Mouse (Mus musculus) hindbrain, embryonic 14.5 days (tissue): ENCODE data around the gene Etnk2. TPM values are rescaled to one million over a fixed set of nuclear protein-coding genes. Genes with fewer than 3 reads are reported as not detected.
A peak's percentile ranks its signal among the peaks of the same experiment; 100 is the strongest.

Experiments used
- ATAC-seq: fragments of 200-750 bp; cut with Nextera tagmentation; 2 replicates; pipeline ENCODE4 v1.8.0; 2017; ENCODE audit warnings: moderate number of reproducible peaks, mild to moderate bottlenecking, moderate TSS enrichment, moderate library complexity; ENCODE audit not compliant: low FRiP score
- DNase-seq: peaks from one replicate; pipeline ENCODE4 v3.0.0-alpha.2; 2015; ENCODE audit warnings: low spot score
- H3K27ac ChIP-seq: fragments of 300-500 bp; sonication (generic); 2 replicates; pipeline ENCODE4 v1.5.1; 2014; ENCODE audit warnings: mild to moderate bottlenecking, moderate library complexity
- H3K27me3 ChIP-seq: fragments of 300-500 bp; sonication (generic); 2 replicates; pipeline ENCODE4 v1.6.1; 2014; ENCODE audit warnings: mild to moderate bottlenecking, low read length, mixed read lengths; ENCODE audit not compliant: control insufficient read depth, insufficient read depth
- H3K36me3 ChIP-seq: fragments of 300-500 bp; sonication (generic); replicated peaks from 2 replicates; pipeline ENCODE4 v1.6.1; 2014; ENCODE audit not compliant: control insufficient read depth, insufficient read depth
- H3K4me1 ChIP-seq: fragments of 300-500 bp; sonication (generic); replicated peaks from 2 replicates; pipeline ENCODE4 v1.6.1; 2014; ENCODE audit warnings: antibody characterized with exemption, low read length, mixed read lengths; ENCODE audit not compliant: control insufficient read depth, insufficient read depth
- H3K4me2 ChIP-seq: fragments of 300-500 bp; sonication (generic); replicated peaks from 2 replicates; pipeline ENCODE4 v1.6.1; 2014; ENCODE audit warnings: mild to moderate bottlenecking, moderate library complexity
- H3K4me3 ChIP-seq: fragments of 300-500 bp; sonication (generic); replicated peaks from 2 replicates; pipeline ENCODE4 v1.5.1; 2014; ENCODE audit warnings: mild to moderate bottlenecking, low read length
- H3K9ac ChIP-seq: fragments of 300-500 bp; sonication (generic); 2 replicates; pipeline ENCODE4 v1.6.1; 2014
- H3K9me3 ChIP-seq: fragments of 300-500 bp; sonication (generic); 2 replicates; pipeline ENCODE4 v1.6.1; 2016; ENCODE audit warnings: low read length; ENCODE audit not compliant: control insufficient read depth
- WGBS: fragments of 180-500 bp; shearing (Covaris S2); extraction: QIAGEN DNeasy Blood & Tissue Kit; methylation state at CpG from one replicate; pipeline ENCODE4 v1.1.7; 2014; 5-methylcytosine and 5-hydroxymethylcytosine counted together
- polyA plus RNA-seq: library from polyadenylated mRNA; unstranded; fragments of >200 nt; fragmentation: Nextera tagmentation; extraction: Ambion mirVana; gene quantifications from 2 replicates; pipeline ENCODE4 v1.2.1, GENCODE M21; 2014

Gene Etnk2
- polyA plus RNA-seq, 1 experiment from 2014 or later = 20.3 TPM

DNA sequence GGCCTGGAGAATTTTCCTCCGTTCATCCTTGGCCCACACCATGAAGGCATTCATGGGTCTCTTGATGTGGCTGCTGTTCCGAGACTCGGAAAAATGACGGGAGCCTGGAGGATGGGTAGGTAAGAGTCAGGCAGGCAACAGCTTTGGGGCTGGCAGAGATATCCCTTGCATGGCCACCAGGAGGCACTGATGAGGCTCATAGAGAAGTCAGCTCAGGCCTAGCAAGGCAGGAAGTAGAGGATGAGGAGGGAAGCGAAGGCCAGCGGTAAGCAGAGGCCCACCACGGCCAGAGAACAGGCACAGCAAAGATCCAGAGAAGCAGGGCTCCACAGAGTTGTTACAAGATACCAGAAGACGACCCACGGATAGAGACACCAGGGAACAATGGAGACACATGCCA is 22.1 kb downstream of the Etnk2 start:
- Histone ChIP-seq H3K27ac (no peak overlapping the region), H3K27me3 (no peaks in the 10 kb centered on the region), H3K4me2 (peak overlapping the region; percentile 24)

GRCm38 (mm10) chr1:133386209-133386608 is 22.8 kb downstream of the Etnk2 start:
- WGBS = 38% methylated on average over 11 of the region's 11 CpGs
- Histone ChIP-seq H3K9ac (peak overlapping the region; percentile 24; the same call in 1 of the 2 replicates), H3K27ac (no peak overlapping the region), H3K4me3 (no peak overlapping the region), H3K9me3 (no peaks in the 10 kb centered on the region), H3K4me1 (no peaks in the 10 kb centered on the region; the same call in 1 of the 2 replicates), H3K4me2 (peak overlapping the region; percentile 24; the same call in 1 of the 2 replicates), H3K36me3 (peaks cover 46% of the 10 kb centered on the region), H3K27me3 (no peaks in the 10 kb centered on the region)
- DNase-seq = no peak
- ATAC-seq = no peak

More for the DNA sequence above, 22.1 kb downstream of the Etnk2 start:
- Histone ChIP-seq H3K9ac (peak overlapping the region; percentile 24; the same call in 1 of the 2 replicates), H3K9me3 (no peaks in the 10 kb centered on the region), H3K36me3 (peaks cover 38% of the 10 kb centered on the region), H3K4me3 (no peak overlapping the region), H3K4me1 (no peaks in the 10 kb centered on the region; the same call in 1 of the 2 replicates)
- whole genome bisulfite sequencing = 34% methylated on average over 9 of the region's 9 CpGs
- ATAC-seq (0 out of 2 replicates have a peak, but pooled peaks have one; percentile 12), DNase-seq (peak; percentile 76)

DNA sequence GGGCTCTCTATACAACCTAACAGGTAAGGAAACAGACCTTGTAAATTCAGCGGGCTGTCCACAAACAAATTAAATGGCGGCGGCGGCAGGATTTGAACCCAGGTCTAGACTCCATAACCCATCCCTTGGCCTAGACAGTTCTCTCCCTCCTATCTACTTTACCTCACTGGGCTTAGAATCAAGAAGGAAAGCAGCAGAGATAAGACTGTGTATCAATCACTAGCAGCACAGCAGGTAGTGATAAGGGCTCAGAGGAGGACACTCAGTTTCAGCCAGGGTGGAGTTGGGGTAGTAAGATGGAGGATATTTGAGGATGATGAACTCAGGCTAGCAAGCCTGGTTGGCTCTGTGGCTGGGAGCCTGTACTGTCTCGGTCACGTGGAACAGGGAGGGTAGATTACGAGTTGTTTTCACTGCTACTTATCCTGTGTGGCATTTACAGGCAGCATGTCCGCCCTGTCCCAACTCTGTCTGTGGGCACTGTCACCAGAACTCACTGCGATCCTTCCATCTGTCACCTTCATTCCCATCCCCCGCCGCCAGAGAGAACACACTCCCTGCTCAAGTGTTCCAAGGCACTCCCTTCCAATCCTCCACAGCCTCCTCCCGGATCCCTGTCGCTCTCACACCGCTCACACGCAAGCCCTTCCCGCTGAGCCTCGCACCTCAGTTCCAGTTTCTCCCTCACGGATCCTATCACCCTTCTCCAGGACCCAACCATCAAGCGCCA is 24.3 kb downstream of the Etnk2 start:
- Histone ChIP-seq H3K4me2 (no peak overlapping the region), H3K4me3 (no peak overlapping the region), H3K27me3 (no peaks in the 10 kb centered on the region), H3K4me1 (no peaks in the 10 kb centered on the region; the same call in 1 of the 2 replicates), H3K9ac (no peak overlapping the region), H3K36me3 (peaks cover 53% of the 10 kb centered on the region), H3K9me3 (no peaks in the 10 kb centered on the region), H3K27ac (no peak overlapping the region)
- WGBS = 72% methylated on average over 19 of the region's 19 CpGs
- no peak for DNase-seq
- no peak for ATAC-seq

GRCm38 (mm10) chr1:133394702-133395101 is 31.3 kb downstream of the Etnk2 start:
- H3K9me3 ChIP-seq = no peaks in the 10 kb centered on the region
- peaks cover 18% of the 10 kb centered on the region for H3K4me1 ChIP-seq
- H3K4me2 ChIP-seq = no peak overlapping the region
- no peak overlapping the region for H3K27ac ChIP-seq
- no peaks in the 10 kb centered on the region for H3K27me3 ChIP-seq
- H3K4me3 ChIP-seq = no peak overlapping the region
- no peak for ATAC-seq
- peaks cover 22% of the 10 kb centered on the region for H3K36me3 ChIP-seq
- 67% methylated on average over 4 of the region's 4 CpGs for WGBS
- DNase-seq = no peak
- H3K9ac ChIP-seq = no peak overlapping the region

DNA sequence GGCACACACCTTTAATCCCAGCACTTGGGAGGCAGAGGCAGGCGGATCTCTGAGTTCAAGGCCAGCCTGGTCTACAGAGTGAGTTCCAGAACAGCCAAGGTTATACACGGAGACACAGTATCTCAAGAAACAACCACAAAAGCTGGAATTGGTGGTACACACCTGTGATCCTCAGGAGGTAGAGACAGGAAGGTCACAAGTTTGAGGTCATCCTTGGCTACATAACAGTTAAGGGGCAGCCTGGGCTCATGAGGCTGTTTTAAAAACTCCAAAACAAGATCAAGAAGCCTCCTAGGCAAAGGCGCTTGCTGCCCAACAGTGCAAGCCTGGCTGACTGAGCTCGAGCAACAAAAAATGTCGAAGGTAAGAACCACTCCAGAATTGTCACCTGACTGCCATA is 33.3 kb downstream of the Etnk2 start:
- Histone ChIP-seq H3K36me3 (peaks cover 3% of the 10 kb centered on the region; the same call in 1 of the 2 replicates), H3K4me3 (no peak overlapping the region), H3K4me2 (no peak overlapping the region), H3K27ac (peak overlapping the region; percentile 89; the same call in 1 of the 2 replicates), H3K9ac (peak overlapping the region; percentile 54; the same call in 1 of the 2 replicates), H3K4me1 (peaks cover 18% of the 10 kb centered on the region), H3K9me3 (no peaks in the 10 kb centered on the region), H3K27me3 (no peaks in the 10 kb centered on the region)
- DNase-seq (no peak), ATAC-seq (no peak)
- 82% methylated on average over 5 of the region's 5 CpGs for WGBS

DNA sequence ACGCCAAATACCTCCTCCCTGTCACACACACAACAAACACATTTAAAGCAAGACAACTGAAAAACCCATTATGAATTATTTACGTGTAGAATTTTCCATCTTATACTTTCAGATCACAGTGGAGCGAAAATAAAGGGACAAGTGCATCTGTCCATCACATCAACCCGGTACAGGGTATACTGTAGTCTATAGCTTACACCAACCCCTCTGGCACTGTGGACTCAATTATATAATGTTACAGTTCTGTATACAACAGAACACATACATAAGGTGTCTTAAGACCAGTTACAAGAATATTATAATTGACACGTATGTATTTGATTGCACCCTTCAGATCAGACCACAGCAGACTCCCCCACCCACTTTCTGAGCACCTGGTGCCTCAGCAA is 33.7 kb downstream of the Etnk2 start:
- no peak overlapping the region for H3K4me3 ChIP-seq
- H3K36me3 ChIP-seq = no peaks in the 10 kb centered on the region; the same call in 1 of the 2 replicates
- H3K4me1 ChIP-seq = peaks cover 18% of the 10 kb centered on the region
- DNase-seq = no peak
- peak overlapping the region; percentile 38 for H3K4me2 ChIP-seq
- H3K27me3 ChIP-seq = no peaks in the 10 kb centered on the region
- H3K9ac ChIP-seq = peak overlapping the region; percentile 54
- no peaks in the 10 kb centered on the region for H3K9me3 ChIP-seq
- ATAC-seq = peak; percentile 23; the same call in 1 of the 2 replicates
- H3K27ac ChIP-seq = peak overlapping the region; percentile 89
- 41% methylated on average over 5 of the region's 5 CpGs for WGBS

GRCm38 (mm10) chr1:133397483-133398237 is 34.3 kb downstream of the Etnk2 start:
- WGBS = 3% methylated on average over 17 of the region's 17 CpGs
- H3K36me3 ChIP-seq = no peaks in the 10 kb centered on the region
- H3K4me3 ChIP-seq = no peak overlapping the region
- DNase-seq (peak; percentile 60), ATAC-seq (peak; percentile 49; the same call in 1 of the 2 replicates)
- no peaks in the 10 kb centered on the region for H3K27me3 ChIP-seq
- H3K4me2 ChIP-seq = peak overlapping the region; percentile 38
- H3K9me3 ChIP-seq = no peaks in the 10 kb centered on the region
- H3K9ac ChIP-seq = peak overlapping the region; percentile 54
- peak overlapping the region; percentile 89 for H3K27ac ChIP-seq
- H3K4me1 ChIP-seq = peaks cover 18% of the 10 kb centered on the region

DNA sequence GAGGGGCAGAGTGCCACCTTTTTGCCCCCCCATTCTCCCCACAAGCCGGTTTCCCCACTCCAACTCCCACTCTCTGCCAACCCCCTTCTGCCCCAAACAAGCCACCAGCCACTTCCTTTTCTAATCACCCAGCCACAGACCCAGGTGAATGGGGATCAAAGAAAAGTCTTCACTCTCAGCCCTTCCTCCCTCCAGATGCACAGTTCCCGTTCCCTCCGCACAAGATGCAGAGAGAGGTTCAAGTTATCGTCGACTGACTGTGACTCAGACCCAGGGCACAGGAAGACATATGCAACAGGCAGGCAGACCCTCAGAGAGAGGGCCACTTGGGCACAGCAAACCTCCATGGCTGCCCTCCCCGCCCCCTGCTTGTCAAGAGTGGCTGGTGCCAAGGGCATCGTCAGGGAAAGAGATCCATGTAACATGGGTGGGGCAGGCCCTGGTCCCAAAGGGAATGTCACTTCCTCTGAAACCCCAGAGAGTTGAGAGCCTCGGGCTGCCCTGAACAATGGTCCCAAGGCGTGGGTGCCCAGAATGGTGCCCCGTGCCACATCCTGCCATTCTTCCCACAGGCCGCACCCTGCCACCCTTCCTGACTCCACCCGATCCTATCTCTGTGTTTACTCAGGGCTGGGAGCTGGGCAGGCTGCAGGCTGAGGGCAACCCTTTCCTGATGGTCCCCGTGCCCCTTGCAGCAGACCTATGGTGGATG is 36.8 kb downstream of the Etnk2 start:
- 83% methylated on average over 13 of the region's 13 CpGs for WGBS
- no peaks in the 10 kb centered on the region for H3K36me3 ChIP-seq
- H3K27ac ChIP-seq = no peak overlapping the region; the same call in 1 of the 2 replicates
- no peaks in the 10 kb centered on the region for H3K27me3 ChIP-seq
- ATAC-seq (no peak), DNase-seq (no peak)
- H3K9ac ChIP-seq = no peak overlapping the region
- no peaks in the 10 kb centered on the region for H3K9me3 ChIP-seq
- H3K4me3 ChIP-seq = no peak overlapping the region
- H3K4me2 ChIP-seq = no peak overlapping the region
- peaks cover 18% of the 10 kb centered on the region for H3K4me1 ChIP-seq

GRCm38 (mm10) chr1:133404005-133404404 is 40.6 kb downstream of the Etnk2 start:
- Histone ChIP-seq H3K36me3 (no peaks in the 10 kb centered on the region), H3K9me3 (no peaks in the 10 kb centered on the region), H3K4me2 (no peak overlapping the region), H3K4me3 (no peak overlapping the region), H3K27ac (no peak overlapping the region), H3K4me1 (peaks cover 5% of the 10 kb centered on the region), H3K27me3 (no peaks in the 10 kb centered on the region), H3K9ac (no peak overlapping the region)
- 100% methylated on average over 4 of the region's 4 CpGs for WGBS
- DNase-seq (no peak), ATAC-seq (no peak)
